Mouse (Mus musculus): Measurements from ENCODE around the gene Kifc1.

- no peak for TF ChIP-seq CTCF (conservative IDR thresholded peaks at IDR 0.05; ENCODE audit: insufficient read depth, insufficient read length, low read depth, low read length)
- TF ChIP-seq POLR2A (IDR thresholded peaks at IDR 0.05; ENCODE audit: low read depth, low read length): no peak
Observed at GRCm38 (mm10) chr17:33848139-33848538, 42.3 kb downstream of the Kifc1 start.
